Mouse (Mus musculus) intestine, postnatal 0 days (tissue): ENCODE measurements at regions not wholly inside any gene's neighbourhood (a gene's known extent, or its start where the extent isn't known, plus 50 kb on each side); places are given as distances from the start of the nearest gene placed in this dataset.

Experiments
- ATAC-seq: fragments of 200-750 bp; cut with Nextera tagmentation; 2 replicates; pipeline ENCODE4 v1.8.0; 2017; ENCODE audit warnings: mild to moderate bottlenecking, moderate TSS enrichment, moderate library complexity
- H3K27ac ChIP-seq: fragments of 300-500 bp; sonication (generic); 2 replicates; pipeline ENCODE4 v1.5.1; 2014; ENCODE audit warnings: mild to moderate bottlenecking, low read depth, low read length, moderate library complexity
- H3K27me3 ChIP-seq: fragments of 300-500 bp; sonication (generic); replicated peaks from 2 replicates; pipeline ENCODE4 v1.6.1; 2014; ENCODE audit warnings: low read length, mixed read lengths; ENCODE audit not compliant: control insufficient read depth, insufficient read depth
- H3K36me3 ChIP-seq: fragments of 300-500 bp; sonication (generic); 2 replicates; pipeline ENCODE4 v1.6.1; 2014; ENCODE audit warnings: mild to moderate bottlenecking, moderate library complexity; ENCODE audit not compliant: control insufficient read depth, insufficient read depth
- H3K4me1 ChIP-seq: fragments of 300-500 bp; sonication (generic); replicated peaks from 2 replicates; pipeline ENCODE4 v1.6.1; 2014; ENCODE audit warnings: antibody characterized with exemption, low read length, mixed read lengths; ENCODE audit not compliant: control insufficient read depth, insufficient read depth
- H3K4me2 ChIP-seq: fragments of 300-500 bp; sonication (generic); replicated peaks from 2 replicates; pipeline ENCODE4 v1.6.1; 2014; ENCODE audit warnings: low read depth, mild to moderate bottlenecking, moderate library complexity
- H3K4me3 ChIP-seq: fragments of 300-500 bp; sonication (generic); 2 replicates; pipeline ENCODE4 v1.5.1; 2014; ENCODE audit warnings: low read depth, low read length
- H3K9ac ChIP-seq: fragments of 300-500 bp; sonication (generic); 2 replicates; pipeline ENCODE4 v1.6.1; 2014; ENCODE audit warnings: mild to moderate bottlenecking, low read depth, low read length
- H3K9me3 ChIP-seq: fragments of 300-500 bp; sonication (generic); 2 replicates; pipeline ENCODE4 v1.6.1; 2016; ENCODE audit warnings: mixed run types; ENCODE audit not compliant: control insufficient read depth
- CTCF ChIP-seq: sonication (generic); IDR thresholded peaks from 2 replicates; pipeline ENCODE4 v1.5.1; 2016; ENCODE audit warnings: low read depth, mild to moderate bottlenecking, control low read depth, antibody characterized with exemption, moderate library complexity
- WGBS: fragments of 180-500 bp; shearing (Covaris S2); extraction: QIAGEN DNeasy Blood & Tissue Kit; methylation state at CpG from one replicate; pipeline ENCODE4 v1.1.7; 2014; 5-methylcytosine and 5-hydroxymethylcytosine counted together

DNA sequence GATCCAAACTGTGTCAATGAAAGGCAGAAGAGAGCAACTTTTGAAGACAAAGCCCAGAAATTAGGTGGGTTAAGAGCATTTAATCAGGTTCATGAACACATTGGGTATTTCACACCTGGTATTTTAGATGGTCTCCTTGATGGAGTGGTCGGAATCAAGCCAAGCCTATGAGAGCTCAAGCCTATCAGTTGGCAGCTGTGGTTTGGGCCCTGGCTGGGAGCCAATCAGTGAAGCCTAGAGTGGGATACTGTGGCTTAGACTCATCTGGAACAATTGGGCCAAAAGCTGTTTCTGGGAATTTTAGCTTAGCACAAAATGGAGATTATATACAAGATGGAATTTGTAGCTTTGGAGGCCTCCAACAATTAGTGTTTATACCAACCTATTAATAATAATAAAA is 86.8 kb upstream of the Igfbp7 start:
- Histone ChIP-seq H3K9me3 (no peaks in the 10 kb centered on the region), H3K4me1 (no peaks in the 10 kb centered on the region), H3K4me2 (no peak overlapping the region), H3K4me3 (no peak overlapping the region), H3K9ac (no peak overlapping the region), H3K27me3 (no peaks in the 10 kb centered on the region), H3K36me3 (no peaks in the 10 kb centered on the region), H3K27ac (no peak overlapping the region)
- no peak for ATAC-seq
- WGBS, result 74% methylated on average over 1 of the region's 1 CpGs
- TF ChIP-seq CTCF, result no peak

- Histone ChIP-seq H3K27me3 (no peaks in the 10 kb centered on the region), H3K4me2 (no peak overlapping the region), H3K4me3 (no peak overlapping the region), H3K27ac (no peak overlapping the region), H3K4me1 (no peaks in the 10 kb centered on the region), H3K9ac (no peak overlapping the region), H3K9me3 (no peaks in the 10 kb centered on the region), H3K36me3 (no peaks in the 10 kb centered on the region)
- ATAC-seq, result no peak
- 79% methylated on average over 5 of the region's 5 CpGs for WGBS
- TF ChIP-seq CTCF, result no peak
Measured at GRCm38 (mm10) chr5:77488969-77489368, 81.1 kb upstream of the Igfbp7 start.

DNA sequence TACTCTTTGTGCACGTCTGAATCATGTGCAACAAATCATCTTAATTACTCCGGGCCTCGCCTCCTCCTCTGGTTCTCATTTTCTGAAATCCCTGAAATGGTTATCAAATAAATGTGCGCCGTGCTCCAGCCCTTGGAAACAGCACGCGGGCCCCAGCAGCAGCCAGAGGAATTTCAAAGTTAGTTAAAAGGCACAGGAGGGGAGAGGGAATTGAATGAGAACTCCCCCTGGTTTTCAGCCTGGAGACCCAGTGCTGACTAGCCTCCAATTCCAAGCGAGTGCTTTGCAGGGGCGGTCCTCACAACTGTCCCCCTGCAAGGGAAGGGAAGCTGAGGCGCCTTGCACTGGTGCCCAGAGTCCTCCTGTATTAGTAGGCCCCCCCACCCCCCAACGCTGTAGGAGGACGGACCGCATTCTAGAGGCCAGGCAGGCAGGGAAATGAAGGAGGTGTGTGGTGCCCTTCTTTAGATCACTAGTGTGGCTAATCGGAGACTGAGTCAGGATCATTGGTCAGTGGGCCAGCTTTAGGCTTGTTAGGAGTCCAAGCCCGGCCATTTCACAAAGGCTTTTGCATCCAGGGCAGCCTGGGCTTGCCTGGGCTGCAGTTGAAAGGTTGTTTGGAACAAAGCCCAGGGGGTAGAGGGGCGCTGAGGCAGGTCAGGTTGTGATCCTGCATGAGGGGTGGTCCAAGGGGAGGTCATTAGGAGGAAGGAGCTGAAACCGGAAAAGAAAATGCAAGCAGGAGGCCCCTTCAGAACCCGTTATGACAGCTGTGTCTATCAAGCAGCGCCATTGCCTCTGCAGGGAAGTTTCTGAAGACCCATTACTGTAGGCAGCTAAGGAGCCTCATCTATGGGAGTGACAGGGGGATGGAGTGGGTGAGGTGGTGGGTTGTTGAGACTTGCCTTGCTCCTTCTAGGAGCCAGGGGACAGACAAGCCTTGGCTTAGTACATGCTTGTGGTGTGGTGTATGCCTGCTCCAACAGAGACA is 80.3 kb upstream of the Igfbp7 start:
- Histone ChIP-seq H3K4me2 (peak overlapping the region; percentile 35; the same call in 1 of the 2 replicates), H3K27me3 (no peaks in the 10 kb centered on the region), H3K9me3 (no peaks in the 10 kb centered on the region), H3K27ac (no peak overlapping the region), H3K4me1 (no peaks in the 10 kb centered on the region), H3K36me3 (no peaks in the 10 kb centered on the region), H3K9ac (no peak overlapping the region), H3K4me3 (no peak overlapping the region)
- no peak for TF ChIP-seq CTCF
- 35% methylated on average over 19 of the region's 19 CpGs for WGBS
- no peak for ATAC-seq

GRCm38 (mm10) chr5:77483053-77483717 is 75.3 kb upstream of the Igfbp7 start:
- no peak overlapping the region for H3K9ac ChIP-seq
- no peak for ATAC-seq
- no peaks in the 10 kb centered on the region for H3K4me1 ChIP-seq
- no peaks in the 10 kb centered on the region for H3K36me3 ChIP-seq
- 84% methylated on average over 9 of the region's 9 CpGs for WGBS
- H3K9me3 ChIP-seq, result no peaks in the 10 kb centered on the region
- H3K4me2 ChIP-seq, result no peak overlapping the region
- H3K27me3 ChIP-seq, result no peaks in the 10 kb centered on the region
- TF ChIP-seq CTCF, result no peak
- no peak overlapping the region for H3K4me3 ChIP-seq
- H3K27ac ChIP-seq, result no peak overlapping the region

DNA sequence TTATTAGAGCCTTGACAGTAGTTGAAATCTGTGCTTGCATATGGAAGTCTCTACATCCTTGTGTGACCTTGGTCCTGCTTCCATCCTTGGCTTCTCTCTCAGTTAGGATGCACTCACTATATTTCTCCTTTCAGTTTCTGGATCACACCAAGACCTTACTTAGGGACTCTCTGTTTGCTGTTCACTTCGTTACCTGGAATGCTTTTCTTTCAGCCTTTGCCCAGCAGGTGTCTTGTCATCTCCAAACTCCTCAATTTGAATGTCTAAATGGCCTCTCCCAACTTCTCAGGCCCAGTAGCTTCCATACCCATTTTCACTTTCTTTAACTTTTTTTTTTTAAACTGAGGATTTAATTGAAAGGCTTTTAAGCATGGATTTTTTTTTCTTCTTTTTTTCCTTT is 74.0 kb upstream of the Igfbp7 start:
- H3K4me1 ChIP-seq, result no peaks in the 10 kb centered on the region
- no peak overlapping the region for H3K9ac ChIP-seq
- H3K27me3 ChIP-seq, result no peaks in the 10 kb centered on the region
- H3K4me2 ChIP-seq, result no peak overlapping the region
- no peak overlapping the region for H3K27ac ChIP-seq
- no peaks in the 10 kb centered on the region for H3K9me3 ChIP-seq
- H3K4me3 ChIP-seq, result no peak overlapping the region
- TF ChIP-seq CTCF, result no peak
- ATAC-seq, result no peak
- no peaks in the 10 kb centered on the region for H3K36me3 ChIP-seq
- WGBS, result 64% methylated on average over 1 of the region's 1 CpGs

- no peak overlapping the region for H3K27ac ChIP-seq
- H3K27me3 ChIP-seq, result no peaks in the 10 kb centered on the region
- no peak overlapping the region for H3K9ac ChIP-seq
- TF ChIP-seq CTCF, result no peak
- H3K9me3 ChIP-seq, result no peaks in the 10 kb centered on the region
- no peak overlapping the region for H3K4me3 ChIP-seq
- H3K4me1 ChIP-seq, result no peaks in the 10 kb centered on the region
- 57% methylated on average over 9 of the region's 9 CpGs for WGBS
- ATAC-seq, result no peak
- H3K4me2 ChIP-seq, result no peak overlapping the region
- no peaks in the 10 kb centered on the region for H3K36me3 ChIP-seq
Measured at GRCm38 (mm10) chr5:77477794-77478193, 70.0 kb upstream of the Igfbp7 start.
